ENCODE assay signal across 15 mouse cellular contexts in genomic region chr14:112002881-112003280, GRCm38 (mm10).
A peak's percentile ranks its signal among the peaks of the same experiment; 100 is the strongest.
DNase-seq lines count a peak whose midpoint lies in the region; ATAC-seq and TF ChIP-seq lines count a peak whose summit lies in the region.
"Had no signal": no experiment of that assay in that cellular context is flagged by ENCODE, and none has a peak within 500 bp of the region (broad histone marks: within the 10 kb centered on the region; RNA-seq: fewer than 3 reads in every experiment).

No protein-coding gene starts in this region.

- H3K27ac ChIP-seq in forebrain, embryonic 15.5 days (replicated peaks) = no peak overlapping the region
- H3K27ac ChIP-seq in forebrain, embryonic 12.5 days = no peak overlapping the region
- H3K27ac ChIP-seq in layer of hippocampus, adult 2 months = peak overlapping the region; percentile 59
- H3K27ac ChIP-seq: embryonic facial prominence, embryonic 10.5 days; heart, embryonic 13.5 days; hindbrain, embryonic 15.5 days had no signal

- no peak overlapping the region for H3K4me3 ChIP-seq in forebrain, embryonic 15.5 days
- H3K4me3 ChIP-seq in forebrain, embryonic 12.5 days (replicated peaks) = no peak overlapping the region
- H3K4me3 ChIP-seq in layer of hippocampus, adult 2 months = no peak overlapping the region
- no peak overlapping the region for H3K4me3 ChIP-seq in lung, adult 2 months (replicated peaks; ENCODE audit: extremely low read depth, low read depth, low read length)
- H3K4me3 ChIP-seq: embryonic facial prominence, embryonic 10.5 days; heart, embryonic 13.5 days; hindbrain, embryonic 15.5 days had no signal

- H3K4me2 ChIP-seq in forebrain, embryonic 15.5 days (replicated peaks) = no peak overlapping the region
- no peak overlapping the region for H3K4me2 ChIP-seq in forebrain, embryonic 12.5 days
- H3K4me2 ChIP-seq: heart, embryonic 13.5 days; hindbrain, embryonic 15.5 days had no signal

- H3K9ac ChIP-seq in forebrain, embryonic 15.5 days (replicated peaks) = no peak overlapping the region
- H3K9ac ChIP-seq in forebrain, embryonic 12.5 days = no peak overlapping the region
- H3K9ac ChIP-seq: heart, embryonic 13.5 days; hindbrain, embryonic 15.5 days had no signal

- no peaks in the 10 kb centered on the region for H3K9me3 ChIP-seq in forebrain, embryonic 15.5 days
- H3K9me3 ChIP-seq in forebrain, embryonic 12.5 days = no peaks in the 10 kb centered on the region
- H3K9me3 ChIP-seq: embryonic facial prominence, embryonic 10.5 days; heart, embryonic 13.5 days; hindbrain, embryonic 15.5 days had no signal

- TF ChIP-seq POLR2A in brain, embryonic 14.5 days (IDR thresholded peaks at IDR 0.05; ENCODE audit: borderline replicate concordance, extremely low read depth, insufficient read depth, insufficient read length, poor library complexity, severe bottlenecking) = no peak
- TF ChIP-seq POLR2A in lung, adult 2 months (IDR thresholded peaks at IDR 0.05; ENCODE audit: borderline replicate concordance, extremely low read depth, low read depth, low read length) = no peak

- 63% methylated on average over 3 of the region's 3 CpGs for WGBS in forebrain, embryonic 15.5 days
- WGBS in forebrain, embryonic 12.5 days = 80% methylated on average over 3 of the region's 3 CpGs
- 82% methylated on average over 3 of the region's 3 CpGs for WGBS in lung, adult 2 months

- no peaks in the 10 kb centered on the region for H3K4me1 ChIP-seq in forebrain, embryonic 15.5 days
- no peaks in the 10 kb centered on the region for H3K4me1 ChIP-seq in forebrain, embryonic 12.5 days
- H3K4me1 ChIP-seq in lung, adult 2 months (ENCODE audit: control insufficient read depth, insufficient read depth, low read length) = no peaks in the 10 kb centered on the region
- H3K4me1 ChIP-seq: embryonic facial prominence, embryonic 10.5 days; heart, embryonic 13.5 days; hindbrain, embryonic 15.5 days had no signal

- H3K27me3 ChIP-seq in forebrain, embryonic 15.5 days = no peaks in the 10 kb centered on the region
- H3K27me3 ChIP-seq in forebrain, embryonic 12.5 days = no peaks in the 10 kb centered on the region
- H3K27me3 ChIP-seq: heart, embryonic 13.5 days; hindbrain, embryonic 15.5 days had no signal

- TF ChIP-seq CTCF in layer of hippocampus, adult 2 months (conservative IDR thresholded peaks at IDR 0.05) = no peak
- TF ChIP-seq CTCF in brain, embryonic 14.5 days (IDR thresholded peaks at IDR 0.05; ENCODE audit: borderline replicate concordance, extremely low read depth, insufficient read depth, insufficient read length) = no peak
- TF ChIP-seq CTCF in lung, adult 2 months (IDR thresholded peaks at IDR 0.05; ENCODE audit: insufficient read depth, low read length) = no peak

- ATAC-seq in forebrain, embryonic 15.5 days (replicated peaks) = 0 out of 2 replicates have a peak, but pooled peaks have one; percentile 38
- no peak for ATAC-seq in forebrain, embryonic 12.5 days (ENCODE audit: low FRiP score)

- peak; percentile 7 to 17 for DNase-seq in layer of hippocampus, adult 2 months (ENCODE audit: low spot score in 2 of 2)
- no peak for DNase-seq in layer of hippocampus, adult 8-10 months (ENCODE audit: low spot score in 2 of 2)
- DNase-seq in brain, embryonic 14.5 days (ENCODE audit: low read depth) = peak; percentile 14
- no peak for DNase-seq in gastrocnemius, adult 8-10 months (ENCODE audit: low spot score in 2 of 2)
- DNase-seq in lung, adult 2 months = no peak
- DNase-seq: adrenal gland, postnatal 10 days; cerebellum, adult 18-20 months; cerebellum, postnatal 10 days; gastrocnemius, postnatal 25 days; heart, postnatal 36 days had no signal

- no peaks in the 10 kb centered on the region for H3K36me3 ChIP-seq in forebrain, embryonic 15.5 days
- H3K36me3 ChIP-seq in forebrain, embryonic 12.5 days (replicated peaks) = no peaks in the 10 kb centered on the region
- H3K36me3 ChIP-seq: embryonic facial prominence, embryonic 10.5 days; heart, embryonic 13.5 days; hindbrain, embryonic 15.5 days had no signal

Comparison
In these comparisons a context has a peak if more than half of its experiments do, and no peak if none do; other contexts are left out.
1. DNase-seq: peak in layer of hippocampus, adult 2 months (2 of 2) and brain, embryonic 14.5 days (single experiment); none in layer of hippocampus, adult 8-10 months (0 of 2), gastrocnemius, adult 8-10 months (0 of 2) and lung, adult 2 months (single experiment).